Mouse (Mus musculus) heart, adult 2 months (tissue): ENCODE data around the gene Hist1h1t. TPM values are rescaled to one million over a fixed set of nuclear protein-coding genes. Genes with fewer than 3 reads are reported as not detected.

Experiments used
- DNase-seq, 2 experiments: peaks; one replicate each; pipeline ENCODE4 v3.0.0; 2021
- H3K27ac ChIP-seq: fragments of 200-600 bp; 2 replicates; pipeline ENCODE4 v1.8.1; 2022
- H3K27me3 ChIP-seq: fragments of 200-500 bp; 2 replicates; pipeline ENCODE4 v1.6.1; 2012; ENCODE audit warnings: mild to moderate bottlenecking, low read length, inconsistent platforms, mixed read lengths; ENCODE audit not compliant: control insufficient read depth, insufficient read depth
- H3K36me3 ChIP-seq: fragments of 200-500 bp; 2 replicates; pipeline ENCODE4 v1.6.1; 2012; ENCODE audit warnings: low read length, inconsistent platforms; ENCODE audit not compliant: control insufficient read depth, insufficient read depth
- H3K4me1 ChIP-seq: fragments of 200-500 bp; 2 replicates; pipeline ENCODE4 v1.6.1; 2011; ENCODE audit warnings: low read length; ENCODE audit not compliant: control insufficient read depth, insufficient read depth
- H3K4me3 ChIP-seq: fragments of 200-600 bp; 2 replicates; pipeline ENCODE4 v1.8.1; 2022
- H3K79me2 ChIP-seq: fragments of 200-500 bp; replicated peaks from 2 replicates; pipeline ENCODE4 v1.6.1; 2012; ENCODE audit warnings: mild to moderate bottlenecking, inconsistent platforms, low read length, moderate library complexity, mixed read lengths; ENCODE audit not compliant: control insufficient read depth, insufficient read depth
- H3K9ac ChIP-seq: fragments of 200-500 bp; 2 replicates; pipeline ENCODE4 v1.6.1; 2012; ENCODE audit warnings: low read depth, mild to moderate bottlenecking, control low read depth, inconsistent platforms, low read length, mixed read lengths
- CTCF ChIP-seq: fragments of 200-600 bp; IDR thresholded peaks from 2 replicates; pipeline ENCODE4 v1.8.1; 2022; ENCODE audit warnings: antibody characterized with exemption, mild to moderate bottlenecking, moderate library complexity
- EP300 ChIP-seq: fragments of 200-500 bp; IDR thresholded peaks from 2 replicates; pipeline ENCODE4 v1.6.1; 2011; ENCODE audit warnings: low read depth, low read length, control low read depth; ENCODE audit not compliant: insufficient read depth
- POLR2A ChIP-seq: fragments of 200-500 bp; IDR thresholded peaks from 2 replicates; pipeline ENCODE4 v1.6.1; 2011; ENCODE audit warnings: mild to moderate bottlenecking, low read depth, low read length, control low read depth; ENCODE audit not compliant: insufficient read depth
- WGBS: fragments of 180-500 bp; shearing (Covaris S2); methylation state at CpG from one replicate; pipeline ENCODE4 v1.1.7; 2018; 5-methylcytosine and 5-hydroxymethylcytosine counted together
- intact Hi-C: fragments of 180-260 bp; cut with DNase I; formaldehyde crosslinking; loops from one replicate; pipeline ENCODE4 v1.15.1; 2025
- polyA plus RNA-seq: library from polyadenylated mRNA; depleted of rRNA; stranded (reverse); fragments of >200 nt; gene quantifications from 2 replicates; pipeline ENCODE4 v1.2.3, GENCODE M21; 2012
- total RNA-seq, 2 experiments: library from RNA; stranded (reverse); gene quantifications; 2 replicates each; pipeline ENCODE4 v1.2.3; 2021

Gene Hist1h1t
- total and polyA plus RNA-seq, 3 experiments = not detected

DNA sequence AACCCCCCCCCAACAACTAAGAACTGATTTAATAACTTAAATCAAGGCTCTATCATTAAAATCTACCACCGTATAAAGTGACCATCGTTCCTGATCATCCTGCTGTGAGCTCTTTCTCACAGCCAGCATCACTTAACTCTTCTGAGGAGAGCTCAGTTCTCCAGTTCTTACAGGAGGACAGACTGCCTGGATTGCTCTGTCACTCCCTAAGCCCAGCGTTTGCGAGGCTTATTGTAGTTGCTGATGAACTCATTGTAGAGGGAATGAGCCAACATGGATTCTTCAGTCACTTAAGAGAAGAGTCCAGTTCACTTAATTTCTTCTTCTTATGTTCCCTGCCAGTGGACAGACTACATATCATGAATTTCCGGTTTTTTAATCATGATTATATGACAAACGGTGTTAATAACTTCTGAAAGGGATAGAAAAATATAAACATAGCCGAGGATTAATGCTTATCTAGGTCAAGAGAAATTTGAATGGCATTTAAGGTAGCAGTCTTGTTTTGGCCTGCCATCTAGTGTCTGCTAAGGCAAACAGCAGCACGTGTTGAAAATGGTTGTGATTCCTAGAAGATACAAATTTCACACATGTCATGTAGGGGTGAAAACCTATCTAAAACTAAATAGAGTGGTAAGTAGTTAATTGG lies 36.7 kb downstream of the Hist1h1t start:
- H3K9ac ChIP-seq = no peak overlapping the region
- intact Hi-C loops = loop anchor here (1.0 to 10.0 kb wide), 2 partner anchors 31 to 1977 kb away; partner anchors contain the start of genes Hist1h2ak, Hist1h2bn and Hist1h4k
- H3K27ac ChIP-seq = no peak overlapping the region
- no peaks in the 10 kb centered on the region for H3K27me3 ChIP-seq
- no peaks in the 10 kb centered on the region for H3K36me3 ChIP-seq
- no peaks in the 10 kb centered on the region for H3K79me2 ChIP-seq
- peaks cover 5% of the 10 kb centered on the region for H3K4me1 ChIP-seq
- DNase-seq = no peak
- TF ChIP-seq EP300 (no peak), CTCF (peak; percentile 94), POLR2A (no peak)
- WGBS = 20% methylated on average over 8 of the region's 8 CpGs
- H3K4me3 ChIP-seq = no peak overlapping the region

DNA sequence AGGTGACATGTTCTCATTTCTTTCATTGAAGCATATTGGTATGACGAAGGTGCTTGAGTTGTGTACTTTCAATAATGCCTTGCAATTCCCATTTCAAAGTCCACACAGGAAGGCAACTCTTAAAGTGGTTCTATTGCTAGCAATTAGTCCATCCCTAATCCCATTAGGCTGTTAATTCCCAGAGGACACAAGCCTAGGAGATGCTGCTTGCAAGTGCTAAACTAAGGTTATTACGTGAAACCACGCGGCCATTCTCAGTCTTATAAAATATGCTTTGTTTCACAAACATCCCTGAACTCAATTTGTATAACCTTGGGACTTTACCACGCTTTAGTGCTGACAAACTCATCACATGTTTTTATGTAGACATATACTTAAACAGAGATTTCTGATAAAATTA lies 41.5 kb downstream of the Hist1h1t start:
- Histone ChIP-seq H3K36me3 (peaks cover 13% of the 10 kb centered on the region), H3K4me1 (peaks cover 3% of the 10 kb centered on the region), H3K27ac (no peak overlapping the region), H3K9ac (no peak overlapping the region), H3K4me3 (no peak overlapping the region), H3K27me3 (no peaks in the 10 kb centered on the region), H3K79me2 (no peaks in the 10 kb centered on the region)
- 89% methylated on average over 5 of the region's 5 CpGs for WGBS
- intact Hi-C loops = loop anchor here (10.0 kb wide), 1 partner anchor 1982 kb away; the partner anchor contains the start of genes Hist1h2ak, Hist1h2bn and Hist1h4k
- TF ChIP-seq EP300 (no peak), POLR2A (no peak)
- DNase-seq = no peak

DNA sequence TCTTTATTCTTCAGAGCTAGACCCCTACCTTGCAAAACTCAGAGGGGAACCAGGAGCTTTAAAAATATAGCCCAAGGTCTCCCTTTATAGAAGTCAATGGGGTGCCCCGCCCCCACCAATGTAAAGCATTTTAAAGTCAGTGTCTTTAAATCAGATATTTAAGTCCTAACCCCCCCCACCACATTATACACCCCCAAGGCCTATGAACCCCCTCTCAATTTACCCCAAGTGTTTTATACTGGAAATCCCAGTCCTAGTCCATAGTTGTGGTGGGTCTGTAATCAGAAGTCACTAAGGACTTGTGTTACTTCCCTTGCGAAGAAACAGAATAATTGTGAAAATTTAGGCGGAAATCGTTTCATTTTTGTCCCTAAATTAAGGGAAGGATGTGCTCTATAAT lies 42.4 kb downstream of the Hist1h1t start:
- intact Hi-C loops = loop anchor here (10.0 kb wide), 1 partner anchor 1983 kb away; the partner anchor contains the start of genes Hist1h2ak, Hist1h2bn and Hist1h4k
- TF ChIP-seq EP300 (no peak), POLR2A (no peak), CTCF (no peak)

DNA sequence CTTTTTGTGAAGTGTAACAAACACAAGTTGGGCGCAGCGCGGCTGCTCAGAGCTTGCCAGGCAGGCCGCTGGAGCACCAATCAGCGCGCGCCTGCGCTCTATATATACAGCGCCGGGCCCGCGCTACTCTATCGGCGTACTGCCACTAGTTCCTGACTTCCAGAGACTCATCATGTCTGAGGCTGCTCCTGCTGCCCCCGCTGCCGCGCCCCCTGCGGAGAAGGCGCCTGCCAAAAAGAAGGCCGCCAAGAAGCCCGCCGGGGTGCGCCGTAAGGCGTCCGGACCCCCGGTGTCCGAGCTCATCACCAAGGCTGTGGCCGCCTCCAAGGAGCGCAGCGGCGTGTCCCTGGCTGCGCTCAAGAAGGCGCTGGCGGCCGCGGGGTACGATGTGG lies 43.1 kb downstream of the Hist1h1t start, which contains the start of gene Hist1h1c:
Gene Hist1h1c, plus strand, starts transcription at position 132 of the 392 bp plus-strand sequence.
- no peaks in the 10 kb centered on the region for H3K27me3 ChIP-seq
- intact Hi-C loops = loop anchor here (1.0 to 10.0 kb wide), 2 partner anchors 40 to 1984 kb away; partner anchors contain the start of genes Hist1h2ak, Hist1h2bn, Hist1h4c and Hist1h4k
- TF ChIP-seq EP300 (peak; percentile 61; the same call in 1 of the 2 replicates), POLR2A (peak; percentile 98), CTCF (peak; percentile 15; the same call in 1 of the 2 replicates)

More for the DNA sequence above, 42.4 kb downstream of the Hist1h1t start:
- no peak for DNase-seq
- H3K4me1 ChIP-seq = peaks cover 1% of the 10 kb centered on the region; the same call in 1 of the 2 replicates
- H3K27me3 ChIP-seq = no peaks in the 10 kb centered on the region
- peak overlapping the region; percentile 71; the same call in 1 of the 2 replicates for H3K9ac ChIP-seq
- peaks cover 17% of the 10 kb centered on the region for H3K36me3 ChIP-seq
- H3K79me2 ChIP-seq = no peaks in the 10 kb centered on the region
- H3K27ac ChIP-seq = peak overlapping the region; percentile 96
- peak overlapping the region; percentile 89 for H3K4me3 ChIP-seq
- 27% methylated on average over 4 of the region's 4 CpGs for WGBS

DNA sequence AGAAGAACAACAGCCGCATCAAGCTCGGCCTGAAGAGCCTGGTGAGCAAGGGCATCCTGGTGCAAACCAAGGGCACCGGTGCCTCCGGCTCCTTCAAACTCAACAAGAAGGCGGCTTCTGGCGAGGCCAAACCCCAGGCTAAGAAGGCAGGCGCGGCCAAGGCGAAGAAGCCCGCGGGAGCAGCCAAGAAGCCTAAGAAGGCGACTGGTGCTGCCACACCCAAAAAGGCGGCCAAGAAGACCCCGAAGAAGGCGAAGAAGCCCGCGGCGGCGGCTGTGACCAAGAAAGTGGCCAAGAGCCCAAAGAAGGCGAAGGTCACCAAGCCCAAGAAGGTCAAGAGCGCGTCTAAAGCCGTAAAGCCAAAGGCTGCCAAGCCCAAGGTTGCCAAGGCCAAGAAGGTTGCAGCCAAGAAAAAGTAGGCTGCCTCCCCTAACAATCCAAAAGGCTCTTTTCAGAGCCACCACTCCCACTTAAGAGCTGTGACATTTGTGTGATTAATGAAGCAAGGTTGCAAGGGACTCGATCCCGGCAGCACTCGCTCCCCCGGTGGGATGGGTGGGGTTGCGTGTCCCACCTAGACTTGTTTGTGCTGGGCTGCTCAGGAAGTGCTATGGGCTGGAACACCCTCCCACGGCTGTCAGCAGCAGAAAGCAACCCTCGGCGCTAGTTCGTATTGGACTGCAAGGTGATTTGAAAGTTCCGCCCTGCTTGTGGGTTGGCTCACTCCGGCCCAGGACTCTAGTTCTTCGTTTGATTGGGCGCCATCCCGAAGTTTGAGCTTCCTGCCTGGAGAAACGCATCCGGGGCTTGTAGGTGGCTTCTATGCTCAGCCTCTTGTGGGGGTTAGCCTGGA lies 43.7 kb downstream of the Hist1h1t start:
- no peaks in the 10 kb centered on the region for H3K27me3 ChIP-seq
- intact Hi-C loops = loop anchor here (1.0 to 10.0 kb wide), 2 partner anchors 41 to 1984 kb away; partner anchors contain the start of genes Hist1h2ak, Hist1h2bn, Hist1h4c and Hist1h4k
- peak overlapping the region; percentile 96 for H3K27ac ChIP-seq
- H3K4me1 ChIP-seq = peaks cover 1% of the 10 kb centered on the region; the same call in 1 of the 2 replicates
- no peaks in the 10 kb centered on the region for H3K79me2 ChIP-seq
- peak overlapping the region; percentile 85 for H3K9ac ChIP-seq
- WGBS = under 1% methylated on average over 39 of the region's 39 CpGs
- peaks cover 18% of the 10 kb centered on the region for H3K36me3 ChIP-seq
- H3K4me3 ChIP-seq = peak overlapping the region; percentile 89
- 0 out of 2 replicates have a peak, but pooled peaks have one; percentile 15 for TF ChIP-seq CTCF
- peak; percentile 77; the same call in 1 of the 2 replicates for TF ChIP-seq EP300
- TF ChIP-seq POLR2A = peak; percentile 92
- peak; percentile 90 to 97 for DNase-seq

More for the DNA sequence above, 43.1 kb downstream of the Hist1h1t start, which contains the start of gene Hist1h1c:
- Histone ChIP-seq H3K79me2 (no peaks in the 10 kb centered on the region), H3K36me3 (peaks cover 18% of the 10 kb centered on the region), H3K4me3 (peak within 1 kb of the TSS; percentile 89), H3K9ac (peak within 1 kb of the TSS; percentile 71), H3K4me1 (peaks cover 1% of the 10 kb centered on the region; the same call in 1 of the 2 replicates), H3K27ac (peak within 1 kb of the TSS; percentile 96)
- DNase-seq = peak; percentile 92 to 94
- under 1% methylated on average over 38 of the region's 38 CpGs for WGBS
